Mouse (Mus musculus) ES-Bruce4 (cell line): Measurements from ENCODE around the gene Fbxl21.

Experiments
- CTCF ChIP-seq: IDR thresholded peaks from one replicate; pipeline ENCODE4 v1.8.1; 2011; ENCODE audit warnings: low read depth, low read length
- EP300 ChIP-seq: IDR thresholded peaks from 2 replicates; pipeline ENCODE4 v1.6.1; 2011; ENCODE audit warnings: low read depth, low read length; ENCODE audit not compliant: insufficient read depth

DNA sequence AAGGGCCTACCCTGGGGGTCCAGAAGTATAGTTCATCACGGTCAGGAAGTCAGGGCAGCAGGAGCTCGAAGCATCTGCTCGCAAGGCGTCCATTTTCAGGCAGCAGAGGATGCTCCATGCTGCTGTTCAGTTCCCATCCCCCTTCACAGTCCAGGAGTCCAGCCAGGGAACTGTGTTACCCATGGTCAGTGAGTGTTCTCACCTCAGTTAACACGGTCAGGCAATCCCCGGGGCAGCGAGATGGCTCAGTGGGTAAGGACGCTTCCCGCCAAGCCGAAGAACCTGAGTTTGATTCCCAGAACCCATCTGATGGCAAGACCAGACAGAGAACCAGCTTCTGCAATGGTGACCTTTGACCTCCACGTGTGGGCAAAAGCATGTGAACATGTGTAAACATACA lies 6.0 kb downstream of the Fbxl21 start:
- no peak for TF ChIP-seq CTCF
- no peak for TF ChIP-seq EP300
